Mouse (Mus musculus): ENCODE data around the gene Slc16a10. TPM values are rescaled to one million over a fixed set of nuclear protein-coding genes. Genes with fewer than 3 reads are reported as not detected.

Gene Slc16a10
- total and polyA plus RNA-seq, 3 experiments, result 4.1 to 10.4 (median 4.5) TPM

DNA sequence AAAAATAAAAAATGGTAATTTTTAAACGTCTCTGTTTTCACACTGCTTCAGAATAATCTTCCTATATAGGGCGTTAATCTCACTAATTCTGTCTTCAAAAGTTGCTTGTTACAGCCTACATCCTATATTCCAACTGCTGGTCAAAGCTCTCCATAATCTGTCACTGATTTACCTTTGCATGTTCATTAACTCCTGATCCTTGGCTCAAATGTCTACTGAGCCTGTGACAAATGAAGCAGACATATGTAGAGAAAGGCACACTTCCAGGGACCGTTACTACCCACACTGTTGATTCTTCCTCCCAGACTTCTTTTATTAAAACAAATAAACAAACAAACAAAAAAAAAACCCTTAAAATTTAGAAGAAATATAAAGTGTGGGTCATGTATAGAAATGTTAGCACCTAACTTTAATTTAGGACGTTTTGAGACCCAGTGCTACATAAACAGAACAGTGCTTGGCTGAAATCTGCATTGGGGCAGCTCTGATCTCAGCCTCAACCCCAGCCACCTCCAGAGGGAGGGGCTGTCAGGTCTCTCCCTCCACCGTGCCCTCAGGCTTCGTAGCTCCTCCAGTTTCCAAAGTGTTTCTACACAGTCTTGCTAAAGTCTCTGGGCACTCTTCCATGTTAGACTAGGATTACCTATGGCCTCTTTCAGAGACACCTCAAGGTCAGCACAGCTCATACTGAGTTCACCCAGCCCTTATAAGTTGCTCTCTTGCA lies 83.8 kb downstream of the Slc16a10 start:
- H3K4me1 ChIP-seq (ENCODE audit: control insufficient read depth in 1 of 2, insufficient read depth in 2 of 2), result no peaks in the 10 kb centered on the region
- no peaks in the 10 kb centered on the region for H3K36me3 ChIP-seq (replicated peaks in 1 of 2; ENCODE audit: control insufficient read depth in 1 of 2, insufficient read depth in 1 of 2, low read length in 1 of 2)
- DNase-seq (ENCODE audit: extremely low read depth), result no peak
- H3K79me2 ChIP-seq (replicated peaks; ENCODE audit: control insufficient read depth, extremely low read depth, insufficient read depth, poor library complexity, severe bottlenecking), result no peaks in the 10 kb centered on the region
- no peaks in the 10 kb centered on the region for H3K27me3 ChIP-seq (replicated peaks)
- H3K9me3 ChIP-seq (replicated peaks; ENCODE audit: low read length), result no peaks in the 10 kb centered on the region
- TF ChIP-seq SMC3 (IDR thresholded peaks at IDR 0.05; ENCODE audit: low read depth, low read length), result no peak
- TF ChIP-seq KAT2A (IDR thresholded peaks at IDR 0.05; ENCODE audit: insufficient replicate concordance, low read length), result no peak
- in situ Hi-C loops (cut with MboI; ENCODE audit: low pct_ligation_motif_present, low pct_unique_long_range_greater_than_20kb, low sequenced_read_pairs), result loop anchor here (10.0 kb wide), 3 partner anchors 127 to 467 kb away; no protein-coding TSS in a partner anchor
- no peak overlapping the region for H3K4me3 ChIP-seq (replicated peaks in 1 of 3; ENCODE audit: low read depth in 2 of 3, low read length in 2 of 3, poor library complexity in 1 of 3)
- H3K9ac ChIP-seq (ENCODE audit: insufficient read depth, low read depth), result no peak overlapping the region
- dilution Hi-C loops (cut with MboI; ENCODE audit: extremely low pct_ligation_motif_present, extremely low pct_unique_long_range_greater_than_20kb, low sequenced_read_pairs), result no loop called here
- no peak overlapping the region for H3K4me2 ChIP-seq (ENCODE audit: insufficient read depth, low read depth, poor library complexity, severe bottlenecking)
- H3K27ac ChIP-seq (ENCODE audit: insufficient read depth, low read depth), result no peak overlapping the region

DNA sequence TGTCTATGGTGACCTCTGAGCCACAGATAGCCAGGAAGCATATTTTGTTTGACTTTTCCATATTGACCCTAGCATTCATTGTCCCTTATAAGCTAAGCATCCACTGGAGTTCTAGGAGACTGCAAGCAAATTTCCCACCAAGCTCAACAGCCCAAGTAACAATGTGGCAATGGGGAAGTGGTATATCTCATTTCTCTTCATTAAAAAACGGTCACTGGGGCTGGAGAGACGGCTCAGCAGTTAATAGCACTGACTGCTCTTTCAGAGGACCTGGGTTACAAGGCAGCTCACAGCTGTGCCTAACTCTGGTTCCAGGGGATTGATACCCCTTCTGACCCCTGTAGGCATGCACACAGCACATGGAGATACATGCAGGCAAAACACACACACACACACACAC lies 84.4 kb downstream of the Slc16a10 start:
- dilution Hi-C loops (cut with MboI; ENCODE audit: extremely low pct_ligation_motif_present, extremely low pct_unique_long_range_greater_than_20kb, low sequenced_read_pairs) (no loop called here), in situ Hi-C loops (cut with MboI; ENCODE audit: low pct_ligation_motif_present, low pct_unique_long_range_greater_than_20kb, low sequenced_read_pairs) (loop anchor here (10.0 kb wide), 3 partner anchors 127 to 467 kb away; no protein-coding TSS in a partner anchor)
- Histone ChIP-seq H3K9me3 (replicated peaks; ENCODE audit: low read length) (no peaks in the 10 kb centered on the region), H3K4me2 (ENCODE audit: insufficient read depth, low read depth, poor library complexity, severe bottlenecking) (no peak overlapping the region), H3K79me2 (replicated peaks; ENCODE audit: control insufficient read depth, extremely low read depth, insufficient read depth, poor library complexity, severe bottlenecking) (no peaks in the 10 kb centered on the region), H3K27ac (ENCODE audit: insufficient read depth, low read depth) (no peak overlapping the region), H3K27me3 (replicated peaks) (no peaks in the 10 kb centered on the region), H3K36me3 (replicated peaks in 1 of 2; ENCODE audit: control insufficient read depth in 1 of 2, insufficient read depth in 1 of 2, low read length in 1 of 2) (no peaks in the 10 kb centered on the region), H3K9ac (ENCODE audit: insufficient read depth, low read depth) (no peak overlapping the region), H3K4me1 (ENCODE audit: control insufficient read depth in 1 of 2, insufficient read depth in 2 of 2) (no peaks in the 10 kb centered on the region), H3K4me3 (replicated peaks in 1 of 3; ENCODE audit: low read depth in 2 of 3, low read length in 2 of 3, poor library complexity in 1 of 3) (no peak overlapping the region)
- no peak for DNase-seq (ENCODE audit: extremely low read depth)
- TF ChIP-seq KAT2A (IDR thresholded peaks at IDR 0.05; ENCODE audit: insufficient replicate concordance, low read length), result no peak
- no peak for TF ChIP-seq TBP (conservative IDR thresholded peaks at IDR 0.05; ENCODE audit: low read depth, low read length)
- no peak for TF ChIP-seq MAZ (IDR thresholded peaks at IDR 0.05; ENCODE audit: low read depth, low read length)
- TF ChIP-seq ZKSCAN1 (IDR thresholded peaks at IDR 0.05; ENCODE audit: borderline replicate concordance, low read depth, low read length), result no peak
- no peak for TF ChIP-seq TCF12 (IDR thresholded peaks at IDR 0.05; ENCODE audit: low read depth, low read length)

DNA sequence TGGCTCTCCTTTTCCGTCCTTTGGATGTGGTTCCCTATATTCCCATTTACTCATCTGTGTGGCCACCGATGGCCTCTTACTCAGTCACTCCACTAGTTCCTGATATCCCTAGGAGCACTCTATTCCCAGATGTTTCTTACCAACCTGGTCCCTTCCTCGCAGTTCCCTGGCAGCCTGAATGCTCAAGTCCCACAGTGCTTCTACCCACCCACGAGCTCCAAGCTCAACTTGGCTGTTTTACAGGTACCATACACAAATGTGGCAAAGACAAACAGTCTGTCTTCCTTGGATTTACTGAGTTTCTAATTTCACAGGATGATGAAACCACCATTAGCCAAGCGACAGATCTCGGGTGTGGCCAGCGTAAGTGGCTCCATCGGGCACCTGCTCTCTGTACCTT lies 87.6 kb downstream of the Slc16a10 start:
- H3K4me2 ChIP-seq (ENCODE audit: insufficient read depth, low read depth, poor library complexity, severe bottlenecking), result no peak overlapping the region
- H3K79me2 ChIP-seq (replicated peaks; ENCODE audit: control insufficient read depth, extremely low read depth, insufficient read depth, poor library complexity, severe bottlenecking), result no peaks in the 10 kb centered on the region
- no peak overlapping the region for H3K9ac ChIP-seq (ENCODE audit: insufficient read depth, low read depth)
- DNase-seq (ENCODE audit: extremely low read depth), result no peak
- no peak overlapping the region for H3K4me3 ChIP-seq (replicated peaks in 1 of 3; ENCODE audit: low read depth in 2 of 3, low read length in 2 of 3, poor library complexity in 1 of 3)
- peaks cover 0 to 2% of the 10 kb centered on the region in 2 experiments for H3K36me3 ChIP-seq (replicated peaks in 1 of 2; ENCODE audit: control insufficient read depth in 1 of 2, insufficient read depth in 1 of 2, low read length in 1 of 2)
- H3K27ac ChIP-seq (ENCODE audit: insufficient read depth, low read depth), result no peak overlapping the region
- in situ Hi-C loops (cut with MboI; ENCODE audit: low pct_ligation_motif_present, low pct_unique_long_range_greater_than_20kb, low sequenced_read_pairs) (loop anchor here (10.0 kb wide), 3 partner anchors 130 to 470 kb away; no protein-coding TSS in a partner anchor), dilution Hi-C loops (cut with MboI; ENCODE audit: extremely low pct_ligation_motif_present, extremely low pct_unique_long_range_greater_than_20kb, low sequenced_read_pairs) (no loop called here)
- TF ChIP-seq TCF12 (IDR thresholded peaks at IDR 0.05; ENCODE audit: low read depth, low read length), result no peak
- TF ChIP-seq MYC (IDR thresholded peaks at IDR 0.05; ENCODE audit: low read depth, low read length), result no peak
- TF ChIP-seq E2F4 (IDR thresholded peaks at IDR 0.05; ENCODE audit: insufficient replicate concordance, low read depth, low read length), result no peak
- no peak for TF ChIP-seq HCFC1 (IDR thresholded peaks at IDR 0.05; ENCODE audit: low read depth, low read length)
- no peak for TF ChIP-seq MXI1 (IDR thresholded peaks at IDR 0.05; ENCODE audit: low read depth, low read length)
- no peak for TF ChIP-seq RAD21 (IDR thresholded peaks at IDR 0.05; ENCODE audit: low read depth, low read length)
- TF ChIP-seq SIN3A (IDR thresholded peaks at IDR 0.05; ENCODE audit: low read length), result no peak
- no peak for TF ChIP-seq SMC3 (IDR thresholded peaks at IDR 0.05; ENCODE audit: low read depth, low read length)
- TF ChIP-seq NELFE (IDR thresholded peaks at IDR 0.05; ENCODE audit: low read depth, low read length), result no peak
- TF ChIP-seq CHD2 (IDR thresholded peaks at IDR 0.05; ENCODE audit: low read length), result no peak
- no peaks in the 10 kb centered on the region for H3K4me1 ChIP-seq (ENCODE audit: control insufficient read depth in 1 of 2, insufficient read depth in 2 of 2)
- no peaks in the 10 kb centered on the region for H3K9me3 ChIP-seq (replicated peaks; ENCODE audit: low read length)
- no peaks in the 10 kb centered on the region for H3K27me3 ChIP-seq (replicated peaks)

Measured in CH12.LX (cell line).